Mouse (Mus musculus) MEL (cell line): ENCODE results near the gene Rbpms2. TPM values are rescaled to one million over a fixed set of nuclear protein-coding genes. Genes with fewer than 3 reads are reported as not detected.

Source experiments
- DNase-seq: peaks from one replicate; pipeline ENCODE4 v3.0.0; 2011; ENCODE audit warnings: low read depth, low spot score
- H3K27ac ChIP-seq: 2 replicates; pipeline ENCODE4 v1.5.1; 2012; ENCODE audit warnings: low read depth, mild to moderate bottlenecking, control low read depth, low read length, moderate library complexity; ENCODE audit not compliant: control insufficient read depth
- H3K27me3 ChIP-seq, 2 experiments: fragments of 150-350 bp in 1 of 2; sonication (generic) in 1 of 2; 2 replicates each; pipeline ENCODE4 v1.6.1; 2012; ENCODE audit warnings: low read length in 2 of 2, mild to moderate bottlenecking in 2 of 2, improper control_type of control experiment in 1 of 2, moderate library complexity in 1 of 2; ENCODE audit not compliant: insufficient read depth in 2 of 2, control insufficient read depth in 1 of 2
- H3K36me3 ChIP-seq, 2 experiments: 2 replicates each; pipeline ENCODE4 v1.6.1; 2012 to 2014; ENCODE audit warnings: low read length in 2 of 2, improper control_type of control experiment in 1 of 2, inconsistent platforms in 1 of 2, mild to moderate bottlenecking in 1 of 2; ENCODE audit not compliant: insufficient read depth in 2 of 2, control insufficient read depth in 1 of 2
- H3K4me1 ChIP-seq, 2 experiments: fragments of 150-350 bp in 1 of 2; sonication (generic) in 1 of 2; 2 replicates each; pipeline ENCODE4 v1.6.1; 2012; ENCODE audit warnings: low read length in 2 of 2, improper control_type of control experiment in 1 of 2, mild to moderate bottlenecking in 1 of 2; ENCODE audit not compliant: insufficient read depth in 2 of 2, control insufficient read depth in 1 of 2
- H3K4me3 ChIP-seq, 2 experiments: fragments of 150-350 bp in 1 of 2; sonication (generic) in 1 of 2; 2 replicates each; pipeline ENCODE4 v1.5.1; 2012; ENCODE audit warnings: low read depth in 2 of 2, low read length in 2 of 2, mild to moderate bottlenecking in 2 of 2, moderate library complexity in 2 of 2, control low read depth in 1 of 2, improper control_type of control experiment in 1 of 2; ENCODE audit not compliant: control insufficient read depth in 1 of 2, insufficient read depth in 1 of 2
- H3K79me2 ChIP-seq: 2 replicates; pipeline ENCODE4 v1.6.1; 2012; ENCODE audit warnings: mild to moderate bottlenecking, low read length, moderate library complexity; ENCODE audit not compliant: control insufficient read depth, poor library complexity, insufficient read depth
- H3K9ac ChIP-seq: 2 replicates; pipeline ENCODE4 v1.6.1; 2012; ENCODE audit warnings: low read depth, mild to moderate bottlenecking, control low read depth, low read length, moderate library complexity; ENCODE audit not compliant: control insufficient read depth, poor library complexity, severe bottlenecking
- H3K9me3 ChIP-seq: fragments of 150-350 bp; sonication (generic); replicated peaks from 2 replicates; pipeline ENCODE4 v1.6.1; 2012; ENCODE audit warnings: mild to moderate bottlenecking, low read length, improper control_type of control experiment, moderate library complexity; ENCODE audit not compliant: insufficient read depth
- CHD2 ChIP-seq: IDR thresholded peaks from 2 replicates; pipeline ENCODE4 v1.6.1; 2011; ENCODE audit warnings: low read length, improper control_type of control experiment
- CTCF ChIP-seq, 3 experiments: IDR thresholded peaks in 2 of 3; conservative IDR thresholded peaks in 1 of 3; 2 replicates each; pipeline ENCODE4 v1.5.1; 2011 to 2012; ENCODE audit warnings: low read length in 3 of 3, low read depth in 2 of 3, mild to moderate bottlenecking in 2 of 3, improper control_type of control experiment in 1 of 3, inconsistent platforms in 1 of 3, mixed read lengths in 1 of 3, moderate library complexity in 1 of 3; ENCODE audit not compliant: control insufficient read depth in 1 of 3, insufficient read depth in 1 of 3, poor library complexity in 1 of 3, severe bottlenecking in 1 of 3
- ELF1 ChIP-seq: IDR thresholded peaks from 2 replicates; pipeline ENCODE4 v1.6.1; 2014; ENCODE audit warnings: low read depth, mild to moderate bottlenecking, inconsistent platforms, low read length, improper control_type of control experiment, moderate library complexity
- EP300 ChIP-seq, 2 experiments: IDR thresholded peaks; 2 replicates each; pipeline ENCODE4 v1.6.1; 2011; ENCODE audit warnings: improper control_type of control experiment in 2 of 2, low read length in 2 of 2, low read depth in 1 of 2, mild to moderate bottlenecking in 1 of 2
- GATA1 ChIP-seq: IDR thresholded peaks from 2 replicates; pipeline ENCODE4 v1.6.1; 2011; ENCODE audit warnings: low read depth, low read length, improper control_type of control experiment
- KAT2A ChIP-seq: conservative IDR thresholded peaks from 2 replicates; pipeline ENCODE4 v1.6.1; 2012; ENCODE audit warnings: low read depth, low read length, improper control_type of control experiment, inconsistent platforms
- MAX ChIP-seq: IDR thresholded peaks from 2 replicates; pipeline ENCODE4 v1.6.1; 2011; ENCODE audit warnings: low read length, improper control_type of control experiment
- MXI1 ChIP-seq: IDR thresholded peaks from 2 replicates; pipeline ENCODE4 v1.6.1; 2011; ENCODE audit warnings: mild to moderate bottlenecking, low read depth, low read length, improper control_type of control experiment
- MYB ChIP-seq: IDR thresholded peaks from 2 replicates; pipeline ENCODE4 v1.6.1; 2011; ENCODE audit warnings: mild to moderate bottlenecking, low read depth, low read length, improper control_type of control experiment
- NELFE ChIP-seq: IDR thresholded peaks from 2 replicates; pipeline ENCODE4 v1.6.1; 2011; ENCODE audit warnings: low read depth, low read length, improper control_type of control experiment
- POLR2A ChIP-seq, 2 experiments: IDR thresholded peaks; 2 replicates each; pipeline ENCODE4 v1.6.1; 2011 to 2012; ENCODE audit warnings: low read length in 2 of 2, mild to moderate bottlenecking in 2 of 2, control low read depth in 1 of 2, improper control_type of control experiment in 1 of 2, low read depth in 1 of 2, moderate library complexity in 1 of 2; ENCODE audit not compliant: control insufficient read depth in 1 of 2, insufficient read depth in 1 of 2, poor library complexity in 1 of 2
- POLR2AphosphoS2 ChIP-seq: IDR thresholded peaks from 2 replicates; pipeline ENCODE4 v1.6.1; 2011; ENCODE audit warnings: low read length, improper control_type of control experiment
- POLR2AphosphoS5 ChIP-seq: IDR thresholded peaks from 2 replicates; pipeline ENCODE4 v1.6.1; 2012; ENCODE audit warnings: low read depth, borderline replicate concordance, mild to moderate bottlenecking, inconsistent platforms, low read length, moderate library complexity, mixed read lengths
- RCOR1 ChIP-seq: IDR thresholded peaks from 2 replicates; pipeline ENCODE4 v1.6.1; 2012; ENCODE audit warnings: low read depth, mild to moderate bottlenecking, inconsistent platforms, low read length, improper control_type of control experiment
- SIN3A ChIP-seq: IDR thresholded peaks from 2 replicates; pipeline ENCODE4 v1.6.1; 2012; ENCODE audit warnings: low read length, improper control_type of control experiment, inconsistent platforms
- TBP ChIP-seq: IDR thresholded peaks from 2 replicates; pipeline ENCODE4 v1.8.0; 2011; ENCODE audit warnings: low read depth, low read length, improper control_type of control experiment
- TCF12 ChIP-seq: IDR thresholded peaks from 2 replicates; pipeline ENCODE4 v1.6.1; 2014; ENCODE audit warnings: low read depth, mild to moderate bottlenecking, inconsistent platforms, low read length, improper control_type of control experiment, moderate library complexity
- USF1 ChIP-seq: IDR thresholded peaks from 2 replicates; pipeline ENCODE4 v1.6.1; 2014; ENCODE audit warnings: low read depth, mild to moderate bottlenecking, inconsistent platforms, low read length, improper control_type of control experiment, moderate library complexity
- USF2 ChIP-seq, 2 experiments: IDR thresholded peaks; 2 replicates each; pipeline ENCODE4 v1.6.1; 2011 to 2012; ENCODE audit warnings: improper control_type of control experiment in 2 of 2, low read length in 2 of 2, borderline replicate concordance in 1 of 2, inconsistent platforms in 1 of 2, low read depth in 1 of 2, mild to moderate bottlenecking in 1 of 2; ENCODE audit not compliant: insufficient read depth in 1 of 2
- ZC3H11A ChIP-seq: IDR thresholded peaks from 2 replicates; pipeline ENCODE4 v1.6.1; 2012; ENCODE audit warnings: low read depth, mild to moderate bottlenecking, inconsistent platforms, low read length, improper control_type of control experiment
- ZKSCAN1 ChIP-seq: IDR thresholded peaks from 2 replicates; pipeline ENCODE4 v1.6.1; 2012; ENCODE audit warnings: low read depth, mild to moderate bottlenecking, inconsistent platforms, low read length, improper control_type of control experiment, moderate library complexity
- ZMIZ1 ChIP-seq: IDR thresholded peaks from 2 replicates; pipeline ENCODE4 v1.6.1; 2012; ENCODE audit warnings: low read depth, mild to moderate bottlenecking, inconsistent platforms, low read length, improper control_type of control experiment, moderate library complexity
- ZNF384 ChIP-seq: IDR thresholded peaks from 2 replicates; pipeline ENCODE4 v1.6.1; 2012; ENCODE audit warnings: low read depth, mild to moderate bottlenecking, inconsistent platforms, low read length, improper control_type of control experiment
- polyA plus RNA-seq, 2 experiments: library from polyadenylated mRNA; stranded (reverse) in 1 of 2; unstranded in 1 of 2; fragments of >175 nt in 1 of 2; fragments of >200 nt in 1 of 2; gene quantifications; 2 replicates each; pipeline versions ENCODE4 v1.2.1 to v1.2.4; 2012; ENCODE audit warnings: low replicate concordance in 2 of 2, low read depth in 1 of 2; ENCODE audit not compliant: insufficient read length in 2 of 2, insufficient read depth in 1 of 2, missing spikeins in 1 of 2
- total RNA-seq: library from RNA; depleted of rRNA; stranded (reverse); fragments of 300-350 nt; gene quantifications from 2 replicates; pipeline ENCODE4 v1.2.3, GENCODE M21; 2012

Gene Rbpms2
- total and polyA plus RNA-seq, 3 experiments = 0.22 TPM; not detected in 2

DNA sequence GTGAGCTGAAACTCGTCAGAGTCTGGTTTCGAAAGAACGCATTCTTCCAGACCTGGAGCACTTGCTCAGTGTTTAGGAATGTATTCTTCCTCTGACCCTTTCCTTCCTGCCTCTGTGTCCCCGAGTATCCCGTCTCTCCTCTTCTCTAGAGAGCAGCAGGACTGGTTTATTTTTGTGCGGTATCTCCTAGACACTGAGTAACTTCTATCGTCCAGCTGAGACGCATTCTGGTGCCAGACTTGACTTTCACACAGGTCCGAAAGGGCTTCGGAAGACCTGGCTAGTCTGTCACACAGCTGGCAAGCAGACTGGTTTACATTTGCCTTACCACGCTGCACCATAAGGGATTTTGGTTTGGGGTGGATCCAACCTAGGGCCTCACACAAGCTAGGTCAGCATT is 43.5 kb downstream of the Rbpms2 start:
- no peak for TF ChIP-seq GATA1
- no peak for TF ChIP-seq MYB
- no peak for TF ChIP-seq CTCF (IDR thresholded peaks at IDR 0.05 in 2 of 3, conservative IDR thresholded peaks at IDR 0.05 in 1 of 3; ENCODE audit: control insufficient read depth in 1 of 3, insufficient read depth in 1 of 3, low read depth in 2 of 3, low read length in 3 of 3, poor library complexity in 1 of 3, severe bottlenecking in 1 of 3)
- TF ChIP-seq USF1 = no peak
- no peak for TF ChIP-seq ZKSCAN1
- no peak for TF ChIP-seq ZNF384
- Histone ChIP-seq H3K27me3 (peaks cover 0 to 2% of the 10 kb centered on the region in 2 experiments; a peak in 1 of 4 replicates), H3K9me3 (no peaks in the 10 kb centered on the region), H3K9ac (no peak overlapping the region), H3K4me3 (no peak overlapping the region), H3K36me3 (peaks cover 0 to 15% of the 10 kb centered on the region in 2 experiments; a peak in 2 of 4 replicates), H3K4me1 (peaks cover 0 to 16% of the 10 kb centered on the region in 2 experiments; a peak in 3 of 4 replicates), H3K27ac (no peak overlapping the region), H3K79me2 (peaks cover 1% of the 10 kb centered on the region; the same call in 1 of the 2 replicates)
- no peak for DNase-seq

DNA sequence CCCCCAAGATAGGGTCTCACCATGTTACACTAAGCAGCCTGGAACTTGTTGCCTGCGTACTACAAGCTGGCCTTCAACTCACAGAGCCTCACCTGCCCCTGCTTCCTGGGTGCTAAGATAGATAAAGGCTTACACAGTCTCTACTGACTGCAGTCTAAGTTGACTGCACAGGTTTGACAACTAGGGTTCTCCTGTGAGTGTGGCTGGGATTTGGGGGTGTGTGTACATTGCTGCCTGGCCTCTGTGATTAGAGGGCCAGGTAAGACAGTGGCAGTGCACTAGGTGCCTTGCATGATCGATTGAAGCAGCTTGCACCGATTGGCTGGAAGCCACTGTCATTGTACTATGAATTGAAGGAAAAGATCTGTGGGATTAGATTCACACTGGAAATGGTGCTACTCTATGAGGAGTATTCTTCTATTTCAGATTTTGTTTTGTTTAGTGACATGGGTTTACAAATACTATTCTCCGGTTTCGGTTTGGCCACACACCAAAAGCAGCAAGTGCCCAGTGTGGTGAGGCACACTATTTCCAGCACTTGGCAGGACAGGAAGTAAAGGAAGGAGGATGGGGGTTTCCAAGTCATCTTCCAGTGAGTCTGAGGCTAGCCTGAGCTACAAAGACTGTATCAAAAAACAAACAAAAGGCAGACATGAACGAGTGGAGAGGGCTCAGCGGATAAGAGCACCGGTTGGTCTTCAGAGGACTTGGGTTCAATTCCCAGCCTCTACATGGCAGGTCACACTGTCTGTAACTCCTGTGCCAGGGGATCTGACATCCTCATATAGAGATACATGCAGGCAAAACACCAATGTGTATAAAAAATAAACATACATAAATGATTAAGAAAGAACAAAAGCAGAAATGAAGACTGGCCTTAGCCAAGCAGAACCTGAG is 46.3 kb downstream of the Rbpms2 start:
- Histone ChIP-seq H3K36me3 (peaks cover 0 to 19% of the 10 kb centered on the region in 2 experiments; a peak in 2 of 4 replicates), H3K4me3 (peak overlapping the region; percentile 63 to 72)
- TF ChIP-seq CHD2 = no peak
- TF ChIP-seq POLR2AphosphoS5 = no peak
- TF ChIP-seq MXI1 = no peak; the same call in 1 of the 2 replicates
- no peak for TF ChIP-seq NELFE
- no peak for TF ChIP-seq ELF1
- TF ChIP-seq, all 39 proteins: peak for 0
- no peaks in the 10 kb centered on the region for H3K27me3 ChIP-seq
- DNase-seq = no peak
- H3K4me1 ChIP-seq = peaks cover under 1 to 22% of the 10 kb centered on the region in 2 experiments; a peak in 3 of 4 replicates
- H3K9ac ChIP-seq = peak overlapping the region; percentile 58
- no peak overlapping the region for H3K27ac ChIP-seq
- H3K79me2 ChIP-seq = peaks cover 2% of the 10 kb centered on the region; the same call in 1 of the 2 replicates
- no peaks in the 10 kb centered on the region for H3K9me3 ChIP-seq

DNA sequence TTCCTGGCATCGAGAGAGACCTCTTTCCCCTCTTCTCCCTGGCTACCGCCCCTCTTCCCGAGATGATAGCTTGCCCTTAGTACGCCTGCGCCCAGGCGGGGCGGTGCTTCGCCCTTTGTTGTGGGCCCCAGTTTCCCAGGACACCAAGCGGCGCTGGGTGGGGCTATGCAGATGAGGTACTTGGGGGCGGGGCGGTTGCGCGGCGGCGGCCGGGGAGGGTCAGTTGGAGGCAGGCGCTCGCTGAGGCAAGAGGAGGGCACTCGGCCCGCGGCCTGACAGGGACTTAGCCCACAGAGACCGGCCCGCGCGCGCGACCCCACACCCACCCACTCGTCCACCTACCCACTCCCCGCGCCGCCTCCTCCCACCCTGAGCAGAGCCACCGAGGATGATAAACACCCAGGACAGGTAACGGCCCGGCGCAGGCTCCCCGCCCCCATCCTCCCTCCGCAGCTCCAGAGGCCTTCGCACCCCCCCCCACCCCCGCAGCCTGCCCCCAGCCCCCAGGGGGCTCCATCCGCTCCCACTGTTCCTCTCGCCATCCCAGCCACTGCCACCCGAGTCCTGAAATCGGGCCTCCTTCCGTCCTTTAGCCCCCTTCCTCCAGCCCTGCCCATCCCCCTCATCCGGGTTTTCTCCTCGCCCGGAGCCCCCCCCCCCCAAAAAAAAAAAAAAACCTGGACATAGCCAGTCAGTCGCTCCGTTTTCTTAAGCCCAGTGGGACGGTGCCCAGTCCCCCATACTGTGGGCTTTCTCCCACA is 47.1 kb downstream of the Rbpms2 start:
- DNase-seq = peak; percentile 95
- H3K9me3 ChIP-seq = no peaks in the 10 kb centered on the region
- peaks cover 0 to 19% of the 10 kb centered on the region in 2 experiments; a peak in 2 of 4 replicates for H3K36me3 ChIP-seq
- H3K27ac ChIP-seq = no peak overlapping the region
- H3K4me1 ChIP-seq = peaks cover 2 to 22% of the 10 kb centered on the region in 2 experiments; a peak in 3 of 4 replicates
- peak overlapping the region; percentile 63 to 72 for H3K4me3 ChIP-seq
- H3K27me3 ChIP-seq = no peaks in the 10 kb centered on the region
- peaks cover 2% of the 10 kb centered on the region; the same call in 1 of the 2 replicates for H3K79me2 ChIP-seq
- peak overlapping the region; percentile 66 for H3K9ac ChIP-seq
- TF ChIP-seq EP300 (IDR thresholded peaks at IDR 0.05; ENCODE audit: low read depth in 1 of 2, low read length in 2 of 2) = no peak
- no peak for TF ChIP-seq USF2 (IDR thresholded peaks at IDR 0.05; ENCODE audit: borderline replicate concordance in 1 of 2, insufficient read depth in 1 of 2, low read depth in 1 of 2, low read length in 2 of 2)
- TF ChIP-seq POLR2A (IDR thresholded peaks at IDR 0.05; ENCODE audit: control insufficient read depth in 1 of 2, insufficient read depth in 1 of 2, low read depth in 1 of 2, low read length in 2 of 2, poor library complexity in 1 of 2) = peak; percentile 44 to 67; a peak in 3 of 4 replicates
- peak; percentile 73; the same call in 1 of the 2 replicates for TF ChIP-seq SIN3A
- TF ChIP-seq ZC3H11A = no peak
- TF ChIP-seq POLR2AphosphoS5 = no peak
- no peak; the same call in 1 of the 2 replicates for TF ChIP-seq KAT2A
- no peak; the same call in 1 of the 2 replicates for TF ChIP-seq MXI1
- peak; percentile 69 for TF ChIP-seq TBP
- TF ChIP-seq RCOR1 = peak; percentile 16; the same call in 1 of the 2 replicates
- peak; percentile 39; the same call in 1 of the 2 replicates for TF ChIP-seq POLR2AphosphoS2
- peak; percentile 60 for TF ChIP-seq TCF12
- no peak for TF ChIP-seq ZMIZ1
- TF ChIP-seq MAX = no peak
